Mouse (Mus musculus) hindbrain, embryonic 14.5 days (tissue): ENCODE measurements around the gene Myb. TPM values are rescaled to one million over a fixed set of nuclear protein-coding genes. Genes with fewer than 3 reads are reported as not detected.

ENCODE experiments used
- ATAC-seq: fragments of 200-750 bp; cut with Nextera tagmentation; 2 replicates; pipeline ENCODE4 v1.8.0; 2017; ENCODE audit warnings: moderate number of reproducible peaks, mild to moderate bottlenecking, moderate TSS enrichment, moderate library complexity; ENCODE audit not compliant: low FRiP score
- DNase-seq: peaks from one replicate; pipeline ENCODE4 v3.0.0-alpha.2; 2015; ENCODE audit warnings: low spot score
- H3K27ac ChIP-seq: fragments of 300-500 bp; sonication (generic); 2 replicates; pipeline ENCODE4 v1.5.1; 2014; ENCODE audit warnings: mild to moderate bottlenecking, moderate library complexity
- H3K27me3 ChIP-seq: fragments of 300-500 bp; sonication (generic); 2 replicates; pipeline ENCODE4 v1.6.1; 2014; ENCODE audit warnings: mild to moderate bottlenecking, low read length, mixed read lengths; ENCODE audit not compliant: control insufficient read depth, insufficient read depth
- H3K36me3 ChIP-seq: fragments of 300-500 bp; sonication (generic); replicated peaks from 2 replicates; pipeline ENCODE4 v1.6.1; 2014; ENCODE audit not compliant: control insufficient read depth, insufficient read depth
- H3K4me1 ChIP-seq: fragments of 300-500 bp; sonication (generic); replicated peaks from 2 replicates; pipeline ENCODE4 v1.6.1; 2014; ENCODE audit warnings: antibody characterized with exemption, low read length, mixed read lengths; ENCODE audit not compliant: control insufficient read depth, insufficient read depth
- H3K4me2 ChIP-seq: fragments of 300-500 bp; sonication (generic); replicated peaks from 2 replicates; pipeline ENCODE4 v1.6.1; 2014; ENCODE audit warnings: mild to moderate bottlenecking, moderate library complexity
- H3K4me3 ChIP-seq: fragments of 300-500 bp; sonication (generic); replicated peaks from 2 replicates; pipeline ENCODE4 v1.5.1; 2014; ENCODE audit warnings: mild to moderate bottlenecking, low read length
- H3K9ac ChIP-seq: fragments of 300-500 bp; sonication (generic); 2 replicates; pipeline ENCODE4 v1.6.1; 2014
- H3K9me3 ChIP-seq: fragments of 300-500 bp; sonication (generic); 2 replicates; pipeline ENCODE4 v1.6.1; 2016; ENCODE audit warnings: low read length; ENCODE audit not compliant: control insufficient read depth
- WGBS: fragments of 180-500 bp; shearing (Covaris S2); extraction: QIAGEN DNeasy Blood & Tissue Kit; methylation state at CpG from one replicate; pipeline ENCODE4 v1.1.7; 2014; 5-methylcytosine and 5-hydroxymethylcytosine counted together
- polyA plus RNA-seq: library from polyadenylated mRNA; unstranded; fragments of >200 nt; fragmentation: Nextera tagmentation; extraction: Ambion mirVana; gene quantifications from 2 replicates; pipeline ENCODE4 v1.2.1, GENCODE M21; 2014

The Myb gene
- polyA plus RNA-seq, 1 experiment from 2014 or later, result 2.3 TPM

- Histone ChIP-seq H3K9me3 (no peaks in the 10 kb centered on the region), H3K27me3 (peaks cover 44% of the 10 kb centered on the region), H3K4me2 (peak overlapping the region; percentile 97), H3K9ac (peak overlapping the region; percentile 80), H3K4me3 (peak overlapping the region; percentile 71), H3K27ac (no peak overlapping the region), H3K36me3 (no peaks in the 10 kb centered on the region), H3K4me1 (peaks cover 13% of the 10 kb centered on the region)
- ATAC-seq, result peak; percentile 28; the same call in 1 of the 2 replicates
- WGBS, result under 1% methylated on average over 44 of the region's 44 CpGs
- DNase-seq, result no peak
These were observed 938 bp downstream of the Myb start for GRCm38 (mm10) chr10:21159697-21160394.

DNA sequence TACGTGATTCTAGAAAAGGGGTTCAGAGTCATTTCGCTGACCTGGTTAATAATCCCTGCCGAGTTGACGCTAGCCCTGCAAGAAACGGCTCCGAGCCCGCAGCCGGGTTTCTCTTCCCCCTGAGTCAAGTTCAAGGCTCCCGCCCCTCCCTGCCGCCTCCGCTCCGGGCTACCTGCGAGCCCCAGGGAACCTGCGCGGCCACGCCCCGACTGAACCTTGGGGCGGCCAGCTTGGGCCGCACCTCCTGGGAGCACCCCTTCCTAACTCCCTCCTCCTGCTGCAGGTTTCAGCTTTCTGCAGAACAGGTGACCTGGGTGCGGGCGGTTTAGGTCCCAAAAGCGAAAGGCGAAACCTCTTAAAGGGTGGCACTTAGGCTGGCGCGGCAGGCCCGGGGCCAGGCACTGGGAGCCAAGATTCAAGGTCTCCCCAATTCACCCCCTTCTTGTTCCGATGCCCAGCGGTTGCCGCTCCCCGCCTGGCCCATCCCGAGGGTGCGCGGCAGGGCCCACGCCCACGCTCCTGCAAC lies 1.8 kb downstream of the Myb start:
- peaks cover 13% of the 10 kb centered on the region for H3K4me1 ChIP-seq
- WGBS, result 1% methylated on average over 35 of the region's 35 CpGs
- DNase-seq, result no peak
- H3K4me3 ChIP-seq, result peak overlapping the region; percentile 71
- no peaks in the 10 kb centered on the region for H3K9me3 ChIP-seq
- H3K27ac ChIP-seq, result no peak overlapping the region
- H3K9ac ChIP-seq, result peak overlapping the region; percentile 51
- no peak for ATAC-seq
- H3K36me3 ChIP-seq, result no peaks in the 10 kb centered on the region
- H3K27me3 ChIP-seq, result peaks cover 44% of the 10 kb centered on the region
- H3K4me2 ChIP-seq, result peak overlapping the region; percentile 97

DNA sequence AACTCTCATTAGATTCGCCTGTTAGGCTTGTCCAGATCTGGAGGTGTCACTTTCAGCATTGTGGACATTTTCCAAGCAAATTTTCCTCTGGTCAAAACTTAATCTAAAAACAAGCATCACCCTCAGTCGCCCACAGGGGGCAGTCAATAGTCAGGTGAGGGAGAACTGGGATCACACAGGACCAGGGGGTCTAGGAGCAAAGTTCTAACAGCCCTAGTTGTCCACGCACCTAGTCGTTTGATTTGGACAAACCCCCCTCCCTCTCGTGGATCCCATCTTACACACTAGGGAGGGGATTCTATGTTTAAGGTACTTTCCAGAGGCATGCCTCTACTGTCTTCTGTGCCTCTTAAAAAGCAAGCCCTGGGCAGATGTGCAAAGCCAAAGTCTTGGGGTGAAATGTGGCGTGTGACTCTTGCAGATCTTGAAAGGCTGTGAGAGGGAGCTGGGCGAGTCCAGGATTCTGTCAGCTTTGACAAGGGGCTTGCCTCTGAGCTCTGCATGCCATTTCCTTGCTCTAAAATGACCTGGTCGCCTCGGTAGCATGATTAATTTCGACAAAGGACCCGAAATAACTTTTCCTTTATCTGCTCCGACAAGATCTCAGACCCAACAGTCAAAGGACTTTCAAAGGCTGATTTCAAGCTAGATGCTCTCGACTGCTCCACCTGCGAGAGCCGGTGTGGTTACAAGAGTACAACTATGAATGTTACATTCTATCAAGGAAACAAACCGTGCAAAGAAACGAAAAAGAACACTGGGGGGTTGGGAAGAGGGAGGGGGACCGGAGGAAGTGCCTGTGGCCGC lies 2.5 kb downstream of the Myb start:
- Histone ChIP-seq H3K4me2 (peak overlapping the region; percentile 97), H3K27me3 (peaks cover 44% of the 10 kb centered on the region), H3K36me3 (no peaks in the 10 kb centered on the region), H3K27ac (no peak overlapping the region), H3K4me1 (peaks cover 13% of the 10 kb centered on the region), H3K9me3 (no peaks in the 10 kb centered on the region), H3K4me3 (peak overlapping the region; percentile 71), H3K9ac (peak overlapping the region; percentile 51)
- ATAC-seq, result no peak
- DNase-seq, result no peak
- WGBS, result 4% methylated on average over 19 of the region's 19 CpGs

- Histone ChIP-seq H3K9me3 (no peaks in the 10 kb centered on the region), H3K36me3 (no peaks in the 10 kb centered on the region), H3K4me1 (peaks cover 13% of the 10 kb centered on the region), H3K9ac (no peak overlapping the region), H3K4me2 (no peak overlapping the region), H3K4me3 (no peak overlapping the region), H3K27ac (no peak overlapping the region), H3K27me3 (peaks cover 37% of the 10 kb centered on the region)
- WGBS, result 78% methylated on average over 5 of the region's 5 CpGs
- no peak for DNase-seq
- no peak for ATAC-seq
These were observed 3.8 kb downstream of the Myb start for GRCm38 (mm10) chr10:21156953-21157499.

- no peaks in the 10 kb centered on the region for H3K36me3 ChIP-seq
- ATAC-seq, result no peak
- no peak overlapping the region for H3K27ac ChIP-seq
- no peak overlapping the region for H3K4me2 ChIP-seq
- 96% methylated on average over 3 of the region's 3 CpGs for WGBS
- H3K9ac ChIP-seq, result no peak overlapping the region
- peaks cover 13% of the 10 kb centered on the region for H3K4me1 ChIP-seq
- DNase-seq, result no peak
- H3K9me3 ChIP-seq, result no peaks in the 10 kb centered on the region
- peaks cover 33% of the 10 kb centered on the region for H3K27me3 ChIP-seq
- no peak overlapping the region for H3K4me3 ChIP-seq
These were observed 4.4 kb downstream of the Myb start for GRCm38 (mm10) chr10:21156416-21156815.

DNA sequence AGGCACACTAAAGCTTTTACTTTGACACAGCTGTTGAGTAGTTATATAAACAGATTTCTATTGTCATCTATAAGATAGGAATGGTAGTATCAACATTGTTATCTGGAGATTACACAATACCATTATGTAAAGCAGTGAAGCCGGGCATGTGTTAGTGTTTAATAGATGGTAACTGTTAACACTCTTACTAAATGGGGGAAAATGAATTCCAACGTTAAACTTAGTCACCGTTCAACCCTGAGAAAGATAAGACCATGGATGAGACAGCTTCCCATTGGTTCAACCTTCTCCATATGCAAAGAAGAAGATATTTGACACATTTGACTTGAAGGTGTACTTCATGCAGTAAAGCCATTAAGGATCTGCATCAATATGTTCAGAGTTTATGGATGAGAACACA lies 5.9 kb downstream of the Myb start:
- DNase-seq (no peak), ATAC-seq (no peak)
- H3K36me3 ChIP-seq, result no peaks in the 10 kb centered on the region
- no peaks in the 10 kb centered on the region for H3K9me3 ChIP-seq
- H3K27ac ChIP-seq, result no peak overlapping the region
- no peak overlapping the region for H3K9ac ChIP-seq
- 91% methylated on average over 3 of the region's 3 CpGs for WGBS
- no peak overlapping the region for H3K4me3 ChIP-seq
- H3K4me2 ChIP-seq, result no peak overlapping the region
- H3K4me1 ChIP-seq, result peaks cover 9% of the 10 kb centered on the region
- peaks cover 33% of the 10 kb centered on the region for H3K27me3 ChIP-seq

DNA sequence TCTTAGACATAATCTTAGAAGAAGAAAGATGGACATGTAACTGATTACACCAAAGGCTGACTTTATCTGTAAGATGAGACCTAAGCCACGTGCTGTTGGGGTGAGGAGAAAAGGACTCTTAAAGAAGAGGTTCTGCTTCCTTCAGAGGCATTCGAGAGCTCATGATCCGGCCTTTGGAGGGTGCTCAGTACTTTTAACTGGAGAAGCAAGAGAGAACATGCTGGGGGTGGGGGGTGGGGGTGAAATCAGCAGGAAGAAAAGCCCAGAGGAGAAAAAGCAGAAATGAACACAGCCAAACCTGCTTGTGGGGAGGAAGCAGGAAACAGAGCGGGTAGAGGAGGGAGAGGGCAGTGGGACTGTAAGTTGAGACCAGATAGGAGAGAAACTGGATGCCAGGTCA lies 7.4 kb downstream of the Myb start:
- H3K4me3 ChIP-seq, result no peak overlapping the region
- H3K4me1 ChIP-seq, result peaks cover under 1% of the 10 kb centered on the region; the same call in 1 of the 2 replicates
- ATAC-seq (no peak), DNase-seq (no peak)
- WGBS, result 91% methylated on average over 4 of the region's 4 CpGs
- no peaks in the 10 kb centered on the region for H3K9me3 ChIP-seq
- H3K27ac ChIP-seq, result no peak overlapping the region
- H3K36me3 ChIP-seq, result no peaks in the 10 kb centered on the region
- no peak overlapping the region for H3K9ac ChIP-seq
- no peak overlapping the region for H3K4me2 ChIP-seq
- peaks cover 20% of the 10 kb centered on the region for H3K27me3 ChIP-seq

DNA sequence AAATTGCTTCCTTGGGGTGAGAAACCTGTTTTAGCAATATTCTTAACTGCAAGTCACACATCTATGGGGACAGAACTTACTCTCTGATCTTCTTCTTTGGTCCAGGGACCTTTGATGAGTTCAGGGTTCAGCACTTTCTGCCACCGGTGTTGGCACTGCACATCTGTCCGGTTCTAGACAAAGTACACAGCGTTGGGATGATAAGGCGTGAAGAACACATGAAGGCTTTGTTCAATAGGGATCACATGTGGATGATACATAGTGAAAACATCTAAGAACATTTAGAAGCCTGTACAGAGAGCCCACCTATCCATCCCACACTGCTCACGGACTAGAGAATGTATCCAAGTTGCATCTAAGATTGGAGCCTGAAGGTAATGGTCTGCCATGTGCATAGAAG lies 8.0 kb downstream of the Myb start:
- Histone ChIP-seq H3K9ac (no peak overlapping the region), H3K4me1 (no peaks in the 10 kb centered on the region), H3K36me3 (no peaks in the 10 kb centered on the region), H3K4me2 (no peak overlapping the region), H3K9me3 (no peaks in the 10 kb centered on the region), H3K27me3 (peaks cover 13% of the 10 kb centered on the region), H3K27ac (no peak overlapping the region), H3K4me3 (no peak overlapping the region)
- DNase-seq (no peak), ATAC-seq (no peak)
- WGBS, result 98% methylated on average over 5 of the region's 5 CpGs

DNA sequence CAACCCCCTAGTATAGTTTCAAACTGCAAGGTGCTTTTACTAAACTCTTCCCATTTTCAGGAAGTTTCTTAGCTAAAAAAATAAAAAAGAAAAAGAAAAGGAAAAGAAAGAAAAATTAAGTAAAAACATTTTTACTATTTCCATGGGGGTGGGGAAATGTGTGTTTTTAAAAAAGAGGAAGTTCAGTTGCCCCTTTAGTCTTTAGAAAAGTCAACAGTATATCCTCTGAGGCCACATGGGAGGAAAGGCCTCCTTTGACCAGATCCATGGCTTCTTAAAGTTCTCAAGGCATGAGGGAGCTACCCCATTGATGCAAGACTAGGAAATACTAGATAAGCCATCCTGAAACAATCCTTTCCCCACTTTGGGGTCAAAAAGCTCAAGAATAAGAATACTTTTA lies 9.5 kb downstream of the Myb start:
- Histone ChIP-seq H3K4me3 (no peak overlapping the region), H3K27me3 (peaks cover 5% of the 10 kb centered on the region; the same call in 1 of the 2 replicates), H3K36me3 (no peaks in the 10 kb centered on the region), H3K4me1 (no peaks in the 10 kb centered on the region), H3K9me3 (no peaks in the 10 kb centered on the region), H3K27ac (no peak overlapping the region), H3K9ac (no peak overlapping the region), H3K4me2 (no peak overlapping the region)
- no peak for ATAC-seq
- DNase-seq, result no peak
